Mouse (Mus musculus): Measurements from ENCODE around the gene Vmn2r95. TPM values are rescaled to one million over a fixed set of nuclear protein-coding genes. Genes with fewer than 3 reads are reported as not detected.

Gene Vmn2r95
- total RNA-seq (2023) = not detected

DNA sequence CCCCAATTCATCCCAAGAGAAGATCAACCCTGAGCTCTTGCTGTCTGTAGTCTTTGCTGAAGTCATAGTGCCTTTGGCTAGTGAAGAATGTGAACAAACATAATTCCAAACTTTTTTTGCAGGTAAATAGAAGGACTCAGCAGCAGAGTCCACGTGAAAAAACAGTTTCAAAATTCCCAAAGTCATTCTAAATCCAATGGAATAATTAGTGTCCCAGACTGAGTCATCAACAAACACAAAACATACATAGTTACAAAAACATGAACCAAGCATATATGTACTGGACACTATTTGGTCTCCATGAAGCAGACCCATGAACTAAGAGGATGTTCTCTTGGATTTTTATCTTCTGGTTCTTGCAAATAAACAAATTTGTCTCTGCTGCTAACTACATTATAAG lies at the start of gene Vmn2r95:
Gene Vmn2r95 (plus strand): TSS at position 301 of the 400 bp plus-strand sequence.

Other genes with a start within 250 kb of the Vmn2r95 start
- gene Vmn2r94, start 146.3 kb upstream of the Vmn2r95 start, total RNA-seq (2023) = not detected
- gene Vmn2r93, start 126.0 kb upstream of the Vmn2r95 start, total RNA-seq (2023) = not detected
- 2.4 TPM for gene Vmn2r96, start 149.1 kb downstream of the Vmn2r95 start, total RNA-seq (2023)

Data from CD8-positive naive resting alpha-beta T cell, adult 57 days (primary cell).